Mouse (Mus musculus): ENCODE data around the gene Olfr790.

Olfr790 gene

GRCm38 (mm10) chr10:129498192-129498591 is at the start of gene Olfr790:
Olfr790 (plus strand) TSS chr10:129498492.
- DNase-seq (ENCODE audit: low spot score), result no peak

GRCm38 (mm10) chr10:129461562-129461961 is 36.7 kb upstream of the Olfr790 start, which contains the start of gene Olfr787:
Olfr787 (plus strand) TSS chr10:129461862.
- no peak for DNase-seq (ENCODE audit: low spot score)

GRCm38 (mm10) chr10:129470698-129471097 is 27.6 kb upstream of the Olfr790 start, which contains the start of gene Olfr788:
Olfr788 (plus strand) TSS chr10:129470998.
- DNase-seq (ENCODE audit: low spot score), result no peak

- no peak for DNase-seq (ENCODE audit: low spot score)
Measured at GRCm38 (mm10) chr10:129473256-129473655, 25.0 kb upstream of the Olfr790 start.

- no peak for DNase-seq (ENCODE audit: low spot score)
Measured at GRCm38 (mm10) chr10:129473723-129474122, 24.6 kb upstream of the Olfr790 start.

- no peak for DNase-seq (ENCODE audit: low spot score)
Measured at GRCm38 (mm10) chr10:129484452-129484851, 13.8 kb upstream of the Olfr790 start, which contains the start of gene Olfr789. Olfr789 (plus strand) TSS chr10:129484752.

GRCm38 (mm10) chr10:129490101-129490500 is 8.2 kb upstream of the Olfr790 start:
- DNase-seq (ENCODE audit: low spot score), result no peak

GRCm38 (mm10) chr10:129521492-129521891 is 23.2 kb downstream of the Olfr790 start, which contains the start of gene Olfr791:
Olfr791 (plus strand) TSS chr10:129521792.
- DNase-seq (ENCODE audit: low spot score), result no peak

GRCm38 (mm10) chr10:129538862-129539261 is 40.6 kb downstream of the Olfr790 start, which contains the start of gene Olfr792:
Olfr792 (plus strand) TSS chr10:129539162.
- no peak for DNase-seq (ENCODE audit: low spot score)

GRCm38 (mm10) chr10:129549354-129549753 is 51.1 kb downstream of the Olfr790 start:
- peak; percentile 36 for DNase-seq (ENCODE audit: low spot score)
